Mouse (Mus musculus): Measurements from ENCODE around the gene Lrsam1. TPM values are rescaled to one million over a fixed set of nuclear protein-coding genes. Genes with fewer than 3 reads are reported as not detected.

The Lrsam1 gene
- 46.4 and 75.7 TPM in 2 replicates for total RNA-seq (2023)

GRCm38 (mm10) chr2:32961192-32961995, at the start of gene Lrsam1, which contains the start of gene Rpl12:
Gene Lrsam1 (minus strand): TSS chr2:32961614.
Gene Rpl12 (plus strand): TSS chr2:32961559.

DNA sequence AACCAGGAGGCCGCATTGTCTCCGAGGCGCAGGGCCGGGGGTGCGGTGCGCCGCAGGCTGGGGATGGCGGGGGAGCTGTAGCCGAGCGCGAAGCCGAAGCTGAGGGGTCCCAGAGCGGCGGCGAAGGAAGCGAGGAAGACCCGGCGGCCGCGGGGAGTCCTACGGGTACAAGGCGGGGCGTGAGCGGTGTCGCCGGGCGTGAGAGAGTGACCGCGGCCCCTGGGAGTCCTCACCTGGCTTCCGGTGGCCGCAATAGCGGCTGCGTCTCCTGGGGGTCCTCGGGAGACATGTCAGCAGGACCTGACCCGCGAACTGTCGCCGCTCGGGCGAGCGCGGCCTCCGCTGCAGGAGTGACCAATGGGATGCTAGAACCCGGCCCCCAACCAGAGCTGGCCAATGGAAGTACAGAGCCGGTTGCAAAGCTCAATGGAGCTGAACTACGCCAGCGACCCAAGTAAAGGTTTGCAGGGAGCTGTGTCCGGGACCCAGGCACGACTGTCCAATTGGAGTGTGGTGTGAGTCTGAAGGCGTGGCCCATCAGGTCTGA, 20.4 kb upstream of the Lrsam1 start, which contains the start of gene Slc2a8:
Gene Slc2a8 (minus strand): TSS at position 359 of the 547 bp plus-strand sequence.

DNA sequence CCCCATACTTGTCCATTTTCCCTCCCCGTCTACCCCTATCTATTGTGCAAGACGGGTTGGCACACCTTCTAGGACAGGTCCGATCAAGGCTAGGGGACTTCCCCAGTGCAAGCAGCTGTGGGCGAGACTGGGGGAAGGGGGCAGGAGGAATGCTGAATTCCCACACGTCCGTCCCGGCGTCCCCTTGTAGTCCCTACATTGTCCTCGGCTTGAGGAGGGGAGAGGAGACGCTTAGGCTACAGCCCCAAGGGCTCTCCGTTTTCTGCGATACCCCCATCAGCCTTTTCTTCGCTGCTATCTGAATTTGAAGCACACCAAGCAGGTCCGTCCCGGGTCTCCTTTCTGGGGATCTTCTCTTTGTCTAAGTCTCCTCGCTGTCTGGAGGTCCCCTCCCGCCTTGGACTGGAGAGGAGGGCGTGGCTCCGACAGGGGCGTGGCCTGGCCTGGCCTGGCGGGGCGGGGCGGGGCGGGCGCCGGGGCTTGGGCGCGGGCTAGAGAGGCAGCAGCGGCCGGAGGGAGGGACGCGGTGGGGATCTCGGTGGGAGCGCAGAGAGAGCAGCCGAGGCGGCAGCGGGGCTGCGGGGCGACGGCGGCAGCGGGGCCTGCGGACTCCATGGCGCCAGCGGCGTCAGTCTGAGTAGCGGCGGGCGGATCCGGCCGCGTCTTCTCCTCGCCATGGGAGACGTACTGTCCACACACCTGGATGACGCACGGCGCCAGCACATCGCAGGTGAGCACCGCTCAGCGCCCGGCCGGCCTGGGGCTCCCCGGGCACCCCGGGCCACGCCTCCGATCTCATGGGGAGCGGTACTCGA, 85.5 kb downstream of the Lrsam1 start, which contains the start of gene Fam129b:
Gene Fam129b (plus strand): TSS at position 440 of the 815 bp plus-strand sequence.

Other genes with a start within 250 kb of the Lrsam1 start
- gene Cdk9, start 248.5 kb downstream of the Lrsam1 start, total RNA-seq (2023), result 186 and 243 TPM in 2 replicates
- 306 and 450 TPM in 2 replicates for gene Sh2d3c, start 240.6 kb downstream of the Lrsam1 start, total RNA-seq (2023)
- gene 6330409D20Rik, start 220.6 kb downstream of the Lrsam1 start, total RNA-seq (2023), result not detected in 2 replicates
- gene Tor2a, start 204.4 kb downstream of the Lrsam1 start, total RNA-seq (2023), result 15.4 and 20.8 TPM in 2 replicates
- not detected in 2 replicates for gene Ttc16, start 186.0 kb downstream of the Lrsam1 start, total RNA-seq (2023)
- 0.69 and 1.9 TPM in 2 replicates for gene Ptrh1, start 185.8 kb downstream of the Lrsam1 start, total RNA-seq (2023)
- not detected in 2 replicates for gene Cfap157, start 177.2 kb downstream of the Lrsam1 start, total RNA-seq (2023)
- gene Stxbp1, start 114.4 kb downstream of the Lrsam1 start, total RNA-seq (2023), result 0.27 and 0.38 TPM in 2 replicates
- 29.3 and 49.7 TPM in 2 replicates for gene Fam129b, start 85.5 kb downstream of the Lrsam1 start, total RNA-seq (2023)
- gene Rpl12, start 55 bp downstream of the Lrsam1 start, total RNA-seq (2023), result 84.6 and 94.8 TPM in 2 replicates
- gene Slc2a8, start 20.5 kb upstream of the Lrsam1 start, total RNA-seq (2023), result 1.9 and 3.1 TPM in 2 replicates
- 0.64 and 0.92 TPM in 2 replicates for gene Garnl3, start 170.0 kb upstream of the Lrsam1 start, total RNA-seq (2023)

Data from neutrophil, adult 65 days (primary cell).